Mouse (Mus musculus): Measurements from ENCODE around the gene Trmt13.

- no peak for TF ChIP-seq CTCF (IDR thresholded peaks at IDR 0.05; ENCODE audit: low read depth, low read length)
- no peak for TF ChIP-seq POLR2AphosphoS5 (IDR thresholded peaks at IDR 0.05; ENCODE audit: insufficient replicate concordance, low read depth, low read length)
- no peak for TF ChIP-seq GATA1 (IDR thresholded peaks at IDR 0.05; ENCODE audit: borderline replicate concordance, low read length)
- no peak for TF ChIP-seq TAL1 (conservative IDR thresholded peaks at IDR 0.05; ENCODE audit: low read depth, low read length)
Observed at GRCm38 (mm10) chr3:116659856-116660430, 45.6 kb upstream of the Trmt13 start.
